Mouse (Mus musculus): ENCODE measurements around the gene Uap1l1.
"Not testable (repeated sequence)": the region's sequence is repeated elsewhere in the genome, so short reads cannot be mapped to it uniquely, and the experiment has no call there.

Uap1l1 gene

GRCm38 (mm10) chr2:25365091-25365761 is at the start of gene Uap1l1:
TSS of gene Uap1l1 (minus strand) at chr2:25365682.
- DNase-seq (ENCODE audit: low read depth, low spot score): peak; percentile 76

GRCm38 (mm10) chr2:25413436-25413835 is 48.0 kb upstream of the Uap1l1 start:
- not testable (repeated sequence) for DNase-seq (ENCODE audit: low read depth, low spot score)

- no peak for DNase-seq (ENCODE audit: low read depth, low spot score)
These were observed 43.4 kb upstream of the Uap1l1 start for GRCm38 (mm10) chr2:25408908-25409307.

- DNase-seq (ENCODE audit: low read depth, low spot score): no peak
These were observed 38.5 kb upstream of the Uap1l1 start for GRCm38 (mm10) chr2:25403994-25404393.

GRCm38 (mm10) chr2:25402972-25403601 is 37.6 kb upstream of the Uap1l1 start:
- DNase-seq (ENCODE audit: low read depth, low spot score): no peak

- no peak for DNase-seq (ENCODE audit: low read depth, low spot score)
These were observed 37.0 kb upstream of the Uap1l1 start for GRCm38 (mm10) chr2:25402377-25402971.

- peak; percentile 57 for DNase-seq (ENCODE audit: low read depth, low spot score)
These were observed 35.3 kb upstream of the Uap1l1 start for GRCm38 (mm10) chr2:25400764-25401163.

GRCm38 (mm10) chr2:25400291-25400690 is 34.8 kb upstream of the Uap1l1 start:
- peak; percentile 82 for DNase-seq (ENCODE audit: low read depth, low spot score)

- DNase-seq (ENCODE audit: low read depth, low spot score): no peak
These were observed 33.6 kb upstream of the Uap1l1 start, which contains the start of gene Npdc1 for GRCm38 (mm10) chr2:25399051-25399450. TSS of gene Npdc1 (plus strand) at chr2:25399351.

GRCm38 (mm10) chr2:25398065-25398464 is 32.6 kb upstream of the Uap1l1 start:
- DNase-seq (ENCODE audit: low read depth, low spot score): no peak

GRCm38 (mm10) chr2:25397010-25397409 is 31.5 kb upstream of the Uap1l1 start:
- DNase-seq (ENCODE audit: low read depth, low spot score): no peak

GRCm38 (mm10) chr2:25396597-25396983 is 31.1 kb upstream of the Uap1l1 start:
- DNase-seq (ENCODE audit: low read depth, low spot score): no peak

GRCm38 (mm10) chr2:25395721-25396596 is 30.5 kb upstream of the Uap1l1 start, which contains the start of gene Entpd2:
TSS of gene Entpd2 (plus strand) at chr2:25395874.
- DNase-seq (ENCODE audit: low read depth, low spot score): no peak

- DNase-seq (ENCODE audit: low read depth, low spot score): peak; percentile 75
These were observed 29.1 kb upstream of the Uap1l1 start for GRCm38 (mm10) chr2:25394281-25395221.

GRCm38 (mm10) chr2:25391266-25391665 is 25.8 kb upstream of the Uap1l1 start:
- DNase-seq (ENCODE audit: low read depth, low spot score): no peak

GRCm38 (mm10) chr2:25384492-25384891 is 19.0 kb upstream of the Uap1l1 start:
- DNase-seq (ENCODE audit: low read depth, low spot score): no peak

- no peak for DNase-seq (ENCODE audit: low read depth, low spot score)
These were observed 11.1 kb upstream of the Uap1l1 start for GRCm38 (mm10) chr2:25376589-25376988.

- DNase-seq (ENCODE audit: low read depth, low spot score): no peak
These were observed 7.9 kb upstream of the Uap1l1 start for GRCm38 (mm10) chr2:25373431-25373830.

- no peak for DNase-seq (ENCODE audit: low read depth, low spot score)
These were observed 7.3 kb upstream of the Uap1l1 start for GRCm38 (mm10) chr2:25372644-25373391.

Data from skeletal muscle tissue, adult 2 months (tissue).